Comparison of ENCODE assay signal across 8 mouse cellular contexts in genomic region chr1:58422879-58423278, GRCm38 (mm10). TPM values are rescaled to one million over a fixed set of nuclear protein-coding genes. Genes with fewer than 3 reads are reported as not detected.
DNase-seq lines count a peak whose midpoint lies in the region; ATAC-seq and TF ChIP-seq lines count a peak whose summit lies in the region.

No protein-coding gene starts in this region.

- H3K9me3 ChIP-seq in heart, embryonic 12.5 days (replicated peaks) = no peaks in the 10 kb centered on the region
- H3K9me3 ChIP-seq in kidney, postnatal 0 days (replicated peaks; ENCODE audit: low read length) = no peaks in the 10 kb centered on the region

- H3K36me3 ChIP-seq in heart, embryonic 12.5 days = peaks cover 32% of the 10 kb centered on the region
- peaks cover 24% of the 10 kb centered on the region for H3K36me3 ChIP-seq in kidney, postnatal 0 days (ENCODE audit: insufficient read depth, low read length)
- peaks cover 16% of the 10 kb centered on the region for H3K36me3 ChIP-seq in splenic B cell, adult 2 months (ENCODE audit: control insufficient read depth, insufficient read depth, low read length, poor library complexity, severe bottlenecking)

- no peak for TF ChIP-seq CTCF in cortical plate, adult 2 months (IDR thresholded peaks at IDR 0.05; ENCODE audit: extremely low read depth, insufficient read depth, low read length)
- TF ChIP-seq CTCF in kidney, postnatal 0 days (IDR thresholded peaks at IDR 0.05; ENCODE audit: low read depth) = no peak

- WGBS in heart, embryonic 12.5 days = 7% methylated on average over 13 of the region's 13 CpGs
- 3% methylated on average over 13 of the region's 13 CpGs for WGBS in kidney, postnatal 0 days

- H3K4me1 ChIP-seq in cortical plate, adult 2 months (ENCODE audit: control insufficient read depth, insufficient read depth, low read length) = peaks cover 6% of the 10 kb centered on the region
- peaks cover 24% of the 10 kb centered on the region for H3K4me1 ChIP-seq in heart, embryonic 12.5 days (replicated peaks)
- peaks cover 10% of the 10 kb centered on the region for H3K4me1 ChIP-seq in kidney, postnatal 0 days (replicated peaks; ENCODE audit: insufficient read depth, low read length)

- TF ChIP-seq POLR2A in cortical plate, adult 2 months (IDR thresholded peaks at IDR 0.05; ENCODE audit: extremely low read depth, insufficient read depth, low read length) = peak; percentile 32; the same call in 1 of the 2 replicates

- peak; percentile 10 to 17 for DNase-seq in urinary bladder, postnatal 36 days (ENCODE audit: low spot score in 2 of 2)
- DNase-seq in urinary bladder, postnatal 4 days (ENCODE audit: low spot score in 2 of 2) = no peak
- peak; percentile 93 for DNase-seq in kidney, postnatal 0 days (ENCODE audit: low spot score)
- peak; percentile 89 for DNase-seq in splenic B cell, adult 2 months (ENCODE audit: low read depth, low spot score)
- DNase-seq in layer of hippocampus, postnatal 10 days (ENCODE audit: low spot score in 2 of 2) = no peak

- peak overlapping the region; percentile 99 for H3K9ac ChIP-seq in heart, embryonic 12.5 days
- peak overlapping the region; percentile 100 for H3K9ac ChIP-seq in kidney, postnatal 0 days (ENCODE audit: low read depth, low read length)

- peak overlapping the region; percentile 97; the same call in 1 of the 2 replicates for H3K27ac ChIP-seq in cortical plate, adult 2 months (ENCODE audit: insufficient read depth, low read length)
- peak overlapping the region; percentile 99 for H3K27ac ChIP-seq in heart, embryonic 12.5 days (ENCODE audit: poor library complexity, severe bottlenecking)
- peak overlapping the region; percentile 100 for H3K27ac ChIP-seq in kidney, postnatal 0 days

- peak overlapping the region; percentile 75 for H3K4me3 ChIP-seq in cortical plate, adult 2 months (ENCODE audit: insufficient read depth, low read length)
- H3K4me3 ChIP-seq in heart, embryonic 12.5 days = peak overlapping the region; percentile 88
- H3K4me3 ChIP-seq in kidney, postnatal 0 days (replicated peaks; ENCODE audit: low read depth, low read length) = peak overlapping the region; percentile 99

- no peaks in the 10 kb centered on the region for H3K27me3 ChIP-seq in heart, embryonic 12.5 days (replicated peaks)
- H3K27me3 ChIP-seq in kidney, postnatal 0 days (ENCODE audit: insufficient read depth, low read length) = no peaks in the 10 kb centered on the region
- H3K27me3 ChIP-seq in splenic B cell, adult 2 months (ENCODE audit: control insufficient read depth, insufficient read depth, low read length, poor library complexity, severe bottlenecking) = no peaks in the 10 kb centered on the region

- H3K4me2 ChIP-seq in heart, embryonic 12.5 days = peak overlapping the region; percentile 89
- H3K4me2 ChIP-seq in kidney, postnatal 0 days (ENCODE audit: low read length) = peak overlapping the region; percentile 69

- ATAC-seq in heart, embryonic 12.5 days (ENCODE audit: insufficient number of reproducible peaks, low FRiP score) = peak; percentile 58; the same call in 1 of the 2 replicates
- ATAC-seq in kidney, postnatal 0 days (replicated peaks; ENCODE audit: low FRiP score, low read depth) = peak; percentile 59; the same call in 1 of the 2 replicates
- ATAC-seq in megakaryocyte, adult 5-6 weeks (ENCODE audit: poor library complexity, severe bottlenecking) = peak; percentile 81

RNA-seq across cellular contexts. Expression of gene Clk1, which starts 1.0 kb away (rescaled TPM):
- 254 and 258 TPM in 2 replicates for polyA plus RNA-seq in cortical plate, adult 2 months (2012; rRNA removed)
- polyA plus RNA-seq in heart, embryonic 12.5 days (2016; fragmentation: Nextera tagmentation; extraction: Ambion mirVana) = 144 TPM in 2 replicates
- polyA plus RNA-seq in kidney, postnatal 0 days (2015; fragmentation: Nextera tagmentation; extraction: Ambion mirVana) = 171 and 175 TPM in 2 replicates
- 398 and 422 TPM in 2 replicates for total RNA-seq in megakaryocyte, adult 5-6 weeks (2015)
- 345 and 361 TPM in 2 replicates for total RNA-seq in megakaryocyte, adult 5-6 weeks (2017)
- 100 to 1,000 TPM; 138 to 144 TPM for total RNA-seq in layer of hippocampus, postnatal 10 days (2021)

RNA-seq across cellular contexts. Expression of gene Nif3l1, which starts 22.1 kb away (rescaled TPM):
- 19.7 and 22.4 TPM in 2 replicates for polyA plus RNA-seq in cortical plate, adult 2 months (2012; rRNA removed)
- 29.0 and 29.2 TPM in 2 replicates for polyA plus RNA-seq in heart, embryonic 12.5 days (2016; fragmentation: Nextera tagmentation; extraction: Ambion mirVana)
- polyA plus RNA-seq in kidney, postnatal 0 days (2015; fragmentation: Nextera tagmentation; extraction: Ambion mirVana) = 33.6 and 36.4 TPM in 2 replicates
- total RNA-seq in megakaryocyte, adult 5-6 weeks (2015) = 17.0 and 20.6 TPM in 2 replicates
- total RNA-seq in megakaryocyte, adult 5-6 weeks (2017) = 22.5 and 26.7 TPM in 2 replicates
- total RNA-seq in layer of hippocampus, postnatal 10 days (2021) = 10 to 100 TPM; 20.2 to 21.5 TPM

RNA-seq across cellular contexts. Expression of gene Ppil3, which starts 22.4 kb away (rescaled TPM):
- 28.3 and 30.3 TPM in 2 replicates for polyA plus RNA-seq in cortical plate, adult 2 months (2012; rRNA removed)
- polyA plus RNA-seq in heart, embryonic 12.5 days (2016; fragmentation: Nextera tagmentation; extraction: Ambion mirVana) = 32.9 and 34.2 TPM in 2 replicates
- 52.6 and 53.3 TPM in 2 replicates for polyA plus RNA-seq in kidney, postnatal 0 days (2015; fragmentation: Nextera tagmentation; extraction: Ambion mirVana)
- 60.5 and 62.9 TPM in 2 replicates for total RNA-seq in megakaryocyte, adult 5-6 weeks (2015)
- 51.3 and 55.5 TPM in 2 replicates for total RNA-seq in megakaryocyte, adult 5-6 weeks (2017)
- 10 to 100 TPM; 30.1 to 33.0 TPM for total RNA-seq in layer of hippocampus, postnatal 10 days (2021)

RNA-seq across cellular contexts. Expression of gene Bzw1, which starts 30.2 kb away (rescaled TPM):
- polyA plus RNA-seq in cortical plate, adult 2 months (2012; rRNA removed) = 80.2 and 83.9 TPM in 2 replicates
- 261 and 270 TPM in 2 replicates for polyA plus RNA-seq in heart, embryonic 12.5 days (2016; fragmentation: Nextera tagmentation; extraction: Ambion mirVana)
- polyA plus RNA-seq in kidney, postnatal 0 days (2015; fragmentation: Nextera tagmentation; extraction: Ambion mirVana) = 316 and 335 TPM in 2 replicates
- 175 and 183 TPM in 2 replicates for total RNA-seq in megakaryocyte, adult 5-6 weeks (2015)
- total RNA-seq in megakaryocyte, adult 5-6 weeks (2017) = 166 and 175 TPM in 2 replicates
- 100 to 1,000 TPM; 229 to 234 TPM for total RNA-seq in layer of hippocampus, postnatal 10 days (2021)

Comparison
In these comparisons a context has a peak if more than half of its experiments do, and no peak if none do; other contexts are left out.
1. DNase-seq: peak in urinary bladder, postnatal 36 days (2 of 2), kidney, postnatal 0 days (single experiment) and splenic B cell, adult 2 months (single experiment); none in urinary bladder, postnatal 4 days (0 of 2) and layer of hippocampus, postnatal 10 days (0 of 2).
2. Peak in every context shown above with its lines, with median percentiles within 50 percentile points of each other: H3K27ac ChIP-seq, H3K4me3 ChIP-seq and ATAC-seq.